Comparison of ENCODE assay signal across 9 mouse cellular contexts in the genomic region with DNA sequence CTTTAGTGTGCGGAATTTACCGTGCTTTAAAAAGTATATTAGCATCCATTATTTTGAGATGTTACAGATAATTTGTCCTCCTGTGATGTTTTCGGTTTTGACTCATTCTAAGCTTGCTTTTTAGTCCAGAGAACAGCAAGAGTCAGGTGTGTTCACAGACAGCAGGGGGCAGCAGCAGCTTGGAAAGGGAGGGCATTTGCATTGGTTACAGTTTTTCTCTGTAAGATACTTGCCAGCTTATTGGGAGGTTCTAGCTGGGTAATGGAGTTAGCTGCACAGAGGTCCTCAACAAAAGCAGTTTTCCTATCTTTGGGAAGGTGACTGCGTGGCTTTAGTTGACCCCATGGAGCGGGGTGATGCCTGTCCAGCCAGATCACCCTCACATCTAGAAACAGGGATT. TPM values are rescaled to one million over a fixed set of nuclear protein-coding genes. Genes with fewer than 3 reads are reported as not detected.
DNase-seq lines count a peak whose midpoint lies in the region; ATAC-seq and TF ChIP-seq lines count a peak whose summit lies in the region.
"Had no signal": no experiment of that assay in that cellular context is flagged by ENCODE, and none has a peak within 500 bp of the region (broad histone marks: within the 10 kb centered on the region; RNA-seq: fewer than 3 reads in every experiment).

No protein-coding gene starts in this region.

- H3K27ac ChIP-seq in ES-Bruce4 (ENCODE audit: insufficient read depth, low read length) = no peak overlapping the region
- no peak overlapping the region for H3K27ac ChIP-seq in layer of hippocampus, adult 2 months
- H3K27ac ChIP-seq: limb, embryonic 12.5 days had no signal

- H3K9me3 ChIP-seq in ES-Bruce4 (replicated peaks; ENCODE audit: control insufficient read depth, insufficient read depth, low read length, poor library complexity, severe bottlenecking) = no peaks in the 10 kb centered on the region
- H3K9me3 ChIP-seq: limb, embryonic 12.5 days had no signal

- no peak for TF ChIP-seq POLR2A in ES-Bruce4 (IDR thresholded peaks at IDR 0.05; ENCODE audit: insufficient read depth, low read length)

- H3K4me1 ChIP-seq in ES-Bruce4 (ENCODE audit: control insufficient read depth, insufficient read depth, low read length) = peaks cover 2% of the 10 kb centered on the region
- H3K4me1 ChIP-seq: limb, embryonic 12.5 days had no signal

- no peaks in the 10 kb centered on the region for H3K27me3 ChIP-seq in ES-Bruce4 (ENCODE audit: control insufficient read depth, insufficient read depth, low read length, poor library complexity, severe bottlenecking)
- H3K27me3 ChIP-seq: limb, embryonic 12.5 days had no signal

- peak; percentile 30 for DNase-seq in gastrocnemius, adult 18-20 months (ENCODE audit: low spot score)
- DNase-seq in gastrocnemius, adult 8-10 months (ENCODE audit: low spot score in 2 of 2) = no peak
- peak; percentile 77 for DNase-seq in cerebellum, adult 8-10 months
- DNase-seq in frontal cortex, postnatal 25 days (ENCODE audit: low spot score in 2 of 2) = peak; percentile 15 to 63
- DNase-seq in layer of hippocampus, adult 2 months (ENCODE audit: low spot score in 2 of 2) = peak; percentile 71 to 79
- DNase-seq in spleen, postnatal 10 days (ENCODE audit: low spot score in 2 of 2) = peak; percentile 16 to 74

- H3K9ac ChIP-seq in ES-Bruce4 (ENCODE audit: low read depth, poor library complexity, severe bottlenecking) = no peak overlapping the region
- H3K9ac ChIP-seq: limb, embryonic 12.5 days had no signal

- H3K36me3 ChIP-seq in ES-Bruce4 (ENCODE audit: control insufficient read depth, insufficient read depth, low read length, poor library complexity, severe bottlenecking) = peaks cover 63% of the 10 kb centered on the region

- peak; percentile 93 for ATAC-seq in megakaryocyte progenitor cell, adult 5-6 weeks (replicated peaks; ENCODE audit: poor library complexity)

- peak; percentile 69 for TF ChIP-seq CTCF in ES-Bruce4 (IDR thresholded peaks at IDR 0.05; ENCODE audit: low read depth, low read length)
- peak; percentile 88 for TF ChIP-seq CTCF in layer of hippocampus, adult 2 months (conservative IDR thresholded peaks at IDR 0.05)

- TF ChIP-seq EP300 in ES-Bruce4 (IDR thresholded peaks at IDR 0.05; ENCODE audit: insufficient read depth, low read depth, low read length) = no peak

- no peak overlapping the region for H3K4me3 ChIP-seq in ES-Bruce4 (ENCODE audit: low read depth, low read length)
- no peak overlapping the region for H3K4me3 ChIP-seq in layer of hippocampus, adult 2 months
- H3K4me3 ChIP-seq: limb, embryonic 12.5 days had no signal

RNA-seq across cellular contexts. Expression of gene Msh2, which starts 19.8 kb away (rescaled TPM):
- total RNA-seq in gastrocnemius, adult 18-20 months (2021) = 10 to 100 TPM; 10.4 to 13.9 TPM
- total RNA-seq in gastrocnemius, adult 8-10 months (2022) = 10 to 100 TPM in 3 of 4 experiments, 1 to 10 TPM in 1; 9.7 to 14.3 (median 12.0) TPM
- polyA plus RNA-seq in ES-Bruce4 (2011; ENCODE audit: insufficient read depth, insufficient read length, low read depth, missing spikeins) = 343 and 405 TPM in 2 replicates
- 10 to 100 TPM; 40.2 to 41.2 TPM for total RNA-seq in layer of hippocampus, adult 2 months (2021)
- 35.3 and 46.8 TPM in 2 replicates for total RNA-seq in megakaryocyte progenitor cell, adult 5-6 weeks (2015)
- 75.0 and 95.0 TPM in 2 replicates for total RNA-seq in megakaryocyte progenitor cell, adult 5-6 weeks (2017)

RNA-seq across cellular contexts. Expression of gene Epcam, which starts 56.2 kb away (rescaled TPM):
- total RNA-seq in gastrocnemius, adult 18-20 months (2021) = not detected
- not detected for total RNA-seq in gastrocnemius, adult 8-10 months (2022)
- 337 and 346 TPM in 2 replicates for polyA plus RNA-seq in ES-Bruce4 (2011; ENCODE audit: insufficient read depth, insufficient read length, low read depth, missing spikeins)
- under 1 TPM; 0.27 to 0.46 TPM for total RNA-seq in layer of hippocampus, adult 2 months (2021)
- total RNA-seq in megakaryocyte progenitor cell, adult 5-6 weeks (2015) = not detected in 2 replicates
- total RNA-seq in megakaryocyte progenitor cell, adult 5-6 weeks (2017) = 0.34 TPM in 1 of 2 replicates, not detected in the other

Comparison
In these comparisons a context has a peak if more than half of its experiments do, and no peak if none do; other contexts are left out.
1. DNase-seq: peak in gastrocnemius, adult 18-20 months (single experiment), cerebellum, adult 8-10 months (single experiment), frontal cortex, postnatal 25 days (2 of 2), layer of hippocampus, adult 2 months (2 of 2) and spleen, postnatal 10 days (2 of 2); none in gastrocnemius, adult 8-10 months (0 of 2).